Mouse (Mus musculus): Measurements from ENCODE around the gene Slc22a14. TPM values are rescaled to one million over a fixed set of nuclear protein-coding genes. Genes with fewer than 3 reads are reported as not detected.

Slc22a14 gene
- not detected for polyA plus RNA-seq (2017; shearing (Covaris generic))

DNA sequence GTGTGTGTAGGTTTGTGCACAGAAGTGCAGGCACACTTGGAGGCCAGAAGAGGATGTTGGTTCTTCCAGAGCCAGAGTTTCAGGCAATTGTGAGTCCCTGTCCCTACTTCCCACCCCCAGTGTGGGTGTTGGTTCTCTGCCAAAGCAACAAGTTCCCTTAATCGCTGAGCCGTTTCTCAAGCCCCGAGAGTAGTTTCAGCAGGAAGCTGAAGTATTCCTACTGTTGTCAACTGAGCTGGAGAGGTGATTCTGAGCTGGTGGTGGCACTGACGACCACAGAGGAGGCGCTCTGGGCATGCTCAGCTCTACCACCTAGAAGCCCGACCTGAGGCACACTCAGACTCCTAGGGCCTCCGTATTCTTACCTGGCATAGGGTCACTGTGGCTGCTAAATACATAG is at the start of gene Slc22a14:
Gene Slc22a14, minus strand, starts transcription at position 270 of the 400 bp plus-strand sequence.

DNA sequence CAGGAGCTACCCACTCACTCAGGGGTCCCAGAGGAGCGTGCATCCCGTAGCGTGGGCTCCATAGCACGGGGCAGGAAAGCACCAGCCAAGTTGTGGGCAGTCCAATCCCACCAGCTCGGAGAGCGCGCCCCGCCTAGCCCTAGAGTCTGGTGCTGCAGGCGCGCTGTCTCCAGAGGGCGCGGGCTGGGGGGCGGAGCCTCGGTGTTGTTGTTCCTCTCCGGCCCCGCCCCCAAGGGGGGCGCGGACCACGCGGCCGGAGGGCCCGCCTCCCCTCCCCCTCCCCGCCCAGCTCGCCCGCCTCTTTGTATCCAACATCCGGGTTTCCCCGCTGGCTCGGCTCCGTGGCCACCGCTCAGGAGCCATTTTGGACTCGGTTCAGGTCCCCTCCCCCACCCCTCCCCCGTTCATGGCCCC is 36.5 kb upstream of the Slc22a14 start, which contains the start of gene Acvr2b:
Gene Acvr2b, plus strand, starts transcription at position 318 of the 414 bp plus-strand sequence.

DNA sequence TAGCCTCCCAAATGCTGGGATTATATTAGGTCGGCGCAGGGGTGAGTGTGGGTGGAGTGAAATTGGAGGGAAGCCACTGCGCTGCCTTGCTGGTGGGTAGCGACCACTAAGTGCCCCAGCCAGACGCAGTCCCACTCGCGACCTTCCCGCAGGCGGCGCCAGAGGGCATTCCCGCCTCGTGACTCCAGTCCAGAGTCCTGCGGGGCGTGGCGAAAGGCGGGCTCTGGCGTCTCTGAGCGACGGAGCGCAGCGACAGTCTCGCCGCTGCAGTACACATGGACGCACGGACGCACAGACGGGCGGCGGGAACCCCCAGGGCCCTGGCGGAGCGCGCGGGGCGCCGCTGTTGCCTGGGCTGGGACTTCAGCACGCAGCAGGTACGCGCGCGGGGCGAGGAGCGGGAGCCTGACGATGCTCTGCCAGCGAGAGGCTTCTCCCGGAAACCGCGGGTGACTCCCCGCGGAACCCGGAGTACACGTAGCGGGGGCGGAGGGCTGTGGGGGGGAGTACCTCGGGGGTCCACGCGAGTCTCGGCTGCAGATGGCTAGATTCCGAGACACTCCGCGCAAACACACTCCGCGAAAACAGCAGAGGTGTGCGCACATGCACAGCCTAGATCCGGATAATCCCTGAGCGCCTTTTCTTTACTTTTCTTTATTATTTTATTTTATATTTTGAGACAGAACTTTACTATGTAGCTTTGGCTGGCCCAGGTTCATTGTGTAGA is 7.9 kb downstream of the Slc22a14 start, which contains the start of gene Xylb:
Gene Xylb, plus strand, starts transcription at position 51 of the 727 bp plus-strand sequence.

DNA sequence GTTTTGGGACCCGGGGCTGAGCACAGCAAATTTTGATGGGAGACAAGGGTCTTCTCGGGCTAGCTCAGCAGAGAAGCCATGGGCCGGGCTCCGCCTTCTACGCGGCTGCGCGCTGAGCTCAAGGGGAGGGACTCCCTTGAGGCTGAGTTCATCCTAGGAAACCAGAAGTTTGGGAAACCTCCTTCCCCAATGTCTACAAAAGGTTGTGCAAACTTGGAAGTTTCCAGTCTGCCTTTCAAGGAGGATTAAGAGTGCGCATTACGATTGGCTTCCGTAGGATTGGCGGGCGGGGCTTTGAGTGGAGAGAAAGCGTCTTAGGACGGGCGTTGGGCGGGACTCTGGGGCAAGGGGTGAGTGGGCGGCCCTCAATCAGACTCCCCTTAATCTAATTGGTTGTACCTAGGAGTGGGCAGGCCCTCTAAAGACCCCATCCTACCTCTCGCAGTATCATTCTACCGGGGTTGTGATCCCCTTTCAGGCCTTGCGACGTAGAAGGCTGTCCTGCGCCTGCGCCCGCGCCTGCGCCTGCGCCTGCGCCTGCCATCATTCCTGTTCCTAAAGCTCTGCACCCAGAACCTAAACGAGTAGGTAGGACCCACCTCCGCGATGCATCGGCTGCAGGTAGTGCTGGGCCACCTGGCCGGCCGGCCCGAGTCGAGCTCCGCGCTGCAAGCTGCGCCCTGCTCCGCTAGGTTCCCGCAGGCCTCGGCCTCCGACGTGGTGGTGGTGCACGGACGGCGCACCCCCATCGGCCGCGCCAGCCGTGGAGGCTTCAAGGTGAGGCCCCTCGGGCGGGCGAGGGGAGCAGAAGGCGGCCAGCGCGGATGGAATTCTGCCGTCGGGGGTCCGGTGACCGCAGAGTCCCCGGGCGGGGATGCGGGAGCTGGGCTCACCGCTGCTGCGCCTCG is 24.2 kb downstream of the Slc22a14 start, which contains the start of gene Myd88:
Gene Myd88, minus strand, starts transcription at position 503 of the 908 bp plus-strand sequence.

DNA sequence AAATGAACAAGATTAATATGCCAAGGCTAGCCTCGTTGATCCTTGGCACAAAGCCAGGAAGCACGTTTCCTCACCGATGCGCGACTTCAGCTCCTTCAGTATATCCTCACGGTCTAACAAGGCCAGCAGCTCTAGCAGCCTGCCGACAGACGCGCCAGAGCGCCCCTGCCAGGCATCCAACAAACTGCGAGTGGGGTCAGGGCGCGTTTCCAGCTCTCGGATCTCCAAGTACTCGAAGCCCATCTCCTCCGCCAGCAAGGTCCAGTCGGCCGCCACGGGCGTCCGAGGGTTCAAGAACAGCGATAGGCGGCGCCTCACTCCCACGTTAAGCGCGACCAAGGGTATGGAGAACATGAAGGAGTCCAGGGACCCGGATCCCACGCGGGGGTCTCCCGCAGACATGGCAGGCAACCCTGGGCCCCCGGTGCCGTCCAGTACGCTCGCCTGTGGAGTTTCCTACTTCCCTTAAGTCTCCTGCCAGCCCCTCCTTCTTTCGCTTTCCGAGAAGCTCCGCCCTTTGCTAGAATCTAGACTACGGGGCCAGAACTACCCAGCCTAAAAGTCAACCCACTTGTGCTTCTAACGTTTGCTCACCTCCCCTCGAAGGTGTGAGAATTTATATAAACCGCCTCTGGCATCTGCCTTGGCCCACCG is 25.7 kb downstream of the Slc22a14 start, which contains the start of gene Acaa1a:
Gene Acaa1a, plus strand, starts transcription at position 119 of the 654 bp plus-strand sequence.

DNA sequence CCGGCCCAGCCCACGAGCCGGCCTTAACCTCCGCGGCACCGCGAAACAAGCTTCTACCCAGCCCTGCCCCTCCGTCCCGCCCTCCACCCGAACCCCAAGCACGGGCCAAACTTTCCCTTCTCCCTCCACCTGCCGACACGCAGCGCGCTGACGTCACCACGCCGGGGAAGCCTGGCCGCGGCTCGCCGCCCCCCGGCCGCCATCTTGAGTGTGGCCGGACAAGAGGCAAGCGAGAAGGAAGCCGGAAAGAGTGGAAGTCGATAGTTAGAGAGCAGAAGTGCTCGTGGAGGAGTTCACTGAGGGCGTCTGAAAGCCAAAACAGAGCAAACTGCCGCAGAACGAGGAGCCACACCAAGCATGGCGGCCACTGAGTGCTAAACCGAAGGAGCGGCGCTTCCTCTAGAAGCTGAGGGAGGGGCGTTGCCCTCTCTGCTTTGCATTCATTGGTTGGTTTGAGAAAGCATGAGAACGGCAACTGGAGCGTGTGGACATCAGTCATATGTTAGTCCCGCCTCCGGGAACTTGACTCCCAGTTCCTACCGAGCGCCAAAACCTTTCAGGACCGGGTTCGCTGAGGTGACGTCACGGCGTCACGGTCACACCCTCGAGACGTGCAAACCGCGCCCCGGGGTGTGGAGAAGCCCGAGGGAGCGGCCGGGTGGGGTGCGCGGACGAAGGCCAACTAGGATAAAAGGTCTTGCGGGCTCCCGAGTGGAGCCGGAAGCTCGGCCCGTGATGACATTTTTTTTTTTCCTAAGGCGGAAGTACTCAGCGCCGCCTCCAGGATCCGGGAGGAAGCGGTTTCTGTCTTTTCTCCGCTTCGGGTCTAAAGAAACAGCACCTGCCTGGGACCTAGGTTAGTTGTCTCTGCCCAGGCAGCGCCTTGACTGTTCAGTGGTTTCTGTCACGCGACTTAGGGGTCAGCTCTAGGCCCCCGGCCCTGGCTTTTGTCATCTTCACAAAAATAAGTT is 42.8 kb downstream of the Slc22a14 start, which contains the start of gene Oxsr1:
Gene Oxsr1, minus strand, starts transcription at position 139 of the 971 bp plus-strand sequence.

DNA sequence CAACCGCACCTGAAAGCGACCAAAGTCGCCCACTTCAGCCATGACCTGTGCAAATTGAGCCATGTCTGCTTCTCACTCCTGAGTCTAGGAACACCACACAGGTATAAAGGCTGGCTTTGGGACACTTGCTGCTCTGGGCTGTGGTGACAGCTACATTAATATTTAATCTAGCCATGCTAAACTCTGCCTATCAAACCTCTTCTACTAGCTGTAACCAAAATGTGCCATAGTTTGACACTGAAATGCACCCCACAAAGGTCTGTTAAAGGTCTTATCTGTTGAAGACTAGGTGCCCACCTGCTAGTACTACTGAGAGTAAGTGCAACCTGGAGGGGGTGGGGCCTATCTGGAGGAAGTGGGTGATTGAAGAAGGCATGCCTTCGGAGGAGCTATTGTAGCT is 156.4 kb downstream of the Slc22a14 start, which contains the start of gene Slc22a13:
Gene Slc22a13, minus strand, starts transcription at position 101 of the 400 bp plus-strand sequence.

DNA sequence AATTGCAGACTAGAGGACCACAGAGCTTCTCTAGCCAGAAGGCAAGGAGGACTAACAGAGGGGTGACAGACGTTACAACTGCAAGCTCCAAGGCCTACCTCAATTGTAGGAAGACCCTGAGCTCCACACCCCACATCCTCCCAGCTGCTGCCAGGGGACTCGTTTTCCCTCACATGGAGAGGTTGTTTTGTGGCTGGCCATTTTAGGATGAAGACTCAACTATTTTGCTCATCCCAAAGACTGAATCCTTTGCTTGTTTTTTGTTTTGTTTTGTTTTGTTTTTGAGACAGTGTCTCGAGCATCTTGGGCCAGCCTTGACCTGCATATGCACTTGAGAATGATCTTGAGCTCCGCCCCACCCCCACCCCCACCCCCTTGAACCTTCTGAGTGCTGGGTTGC is 206.5 kb downstream of the Slc22a14 start, which contains the start of gene Gm47289:
Gene Gm47289, plus strand, starts transcription at position 301 of the 400 bp plus-strand sequence.

DNA sequence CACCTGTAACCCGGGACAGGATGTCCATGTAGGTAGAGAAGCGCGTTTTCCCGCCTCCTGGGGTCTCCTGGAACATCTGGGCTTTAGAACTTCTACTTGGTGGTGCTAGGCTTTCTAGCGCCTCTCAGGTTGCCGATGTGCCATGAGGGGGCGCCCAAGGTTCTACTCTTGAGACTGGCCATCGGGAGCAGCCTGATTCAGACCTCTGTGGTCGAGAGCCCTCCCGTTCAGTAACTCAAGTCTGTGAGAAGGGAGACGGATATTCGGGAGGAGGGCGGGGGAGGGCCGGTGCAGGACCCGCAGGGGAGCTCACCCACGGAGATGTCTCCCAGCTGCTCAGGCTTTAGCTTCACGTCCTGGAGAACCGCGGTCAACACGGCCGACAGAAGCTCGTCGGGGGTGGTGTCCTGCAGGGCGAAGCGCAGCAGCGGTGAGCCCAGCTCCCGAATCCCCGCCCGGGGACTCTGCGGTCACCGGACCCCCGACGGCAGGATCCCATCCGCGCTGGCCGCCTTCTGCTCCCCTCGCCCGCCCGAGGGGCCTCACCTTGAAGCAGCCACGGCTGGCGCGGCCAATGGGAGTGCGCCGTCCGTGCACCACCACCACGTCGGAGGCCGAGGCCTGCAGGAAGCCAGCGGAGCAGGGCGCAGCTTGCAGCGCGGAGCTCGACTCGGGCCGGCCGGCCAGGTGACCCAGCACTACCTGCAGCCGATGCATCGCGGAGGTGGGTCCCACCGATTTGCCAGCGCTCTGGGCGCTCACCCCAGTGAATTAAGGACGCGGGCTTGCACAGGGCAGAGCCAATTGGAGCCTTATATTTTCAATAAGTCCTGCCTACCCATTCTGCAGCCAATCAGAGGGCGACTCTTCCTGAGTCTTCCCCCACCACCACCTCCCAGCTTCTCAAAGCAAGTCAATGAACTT is 208.8 kb downstream of the Slc22a14 start, which contains the start of gene Acaa1b:
Gene Acaa1b, minus strand, starts transcription at position 816 of the 924 bp plus-strand sequence.

Other genes with a start within 250 kb of the Slc22a14 start
- not detected for gene Acaa1b, start 208.5 kb downstream of the Slc22a14 start, polyA plus RNA-seq (2017; shearing (Covaris generic))
- not detected for gene Gm47289, start 206.4 kb downstream of the Slc22a14 start, polyA plus RNA-seq (2017; shearing (Covaris generic))
- gene Slc22a13, start 156.5 kb downstream of the Slc22a14 start, polyA plus RNA-seq (2017; shearing (Covaris generic)): not detected
- 31.7 TPM for gene Oxsr1, start 43.1 kb downstream of the Slc22a14 start, polyA plus RNA-seq (2017; shearing (Covaris generic))
- gene Acaa1a, start 25.9 kb downstream of the Slc22a14 start, polyA plus RNA-seq (2017; shearing (Covaris generic)): 75.7 TPM
- 48.8 TPM for gene Myd88, start 24.1 kb downstream of the Slc22a14 start, polyA plus RNA-seq (2017; shearing (Covaris generic))
- 0.84 TPM for gene Xylb, start 8.2 kb downstream of the Slc22a14 start, polyA plus RNA-seq (2017; shearing (Covaris generic))
- gene Acvr2b, start 36.6 kb upstream of the Slc22a14 start, polyA plus RNA-seq (2017; shearing (Covaris generic)): 0.47 TPM
- gene Exog, start 79.4 kb upstream of the Slc22a14 start, polyA plus RNA-seq (2017; shearing (Covaris generic)): 5.5 TPM
- not detected for gene Scn5a, start 213.5 kb upstream of the Slc22a14 start, polyA plus RNA-seq (2017; shearing (Covaris generic))

Data from effector memory CD4-positive, alpha-beta T cell, adult 5 months (primary cell).